Mouse (Mus musculus): ENCODE data around the gene Cacybp.

The Cacybp gene

DNA sequence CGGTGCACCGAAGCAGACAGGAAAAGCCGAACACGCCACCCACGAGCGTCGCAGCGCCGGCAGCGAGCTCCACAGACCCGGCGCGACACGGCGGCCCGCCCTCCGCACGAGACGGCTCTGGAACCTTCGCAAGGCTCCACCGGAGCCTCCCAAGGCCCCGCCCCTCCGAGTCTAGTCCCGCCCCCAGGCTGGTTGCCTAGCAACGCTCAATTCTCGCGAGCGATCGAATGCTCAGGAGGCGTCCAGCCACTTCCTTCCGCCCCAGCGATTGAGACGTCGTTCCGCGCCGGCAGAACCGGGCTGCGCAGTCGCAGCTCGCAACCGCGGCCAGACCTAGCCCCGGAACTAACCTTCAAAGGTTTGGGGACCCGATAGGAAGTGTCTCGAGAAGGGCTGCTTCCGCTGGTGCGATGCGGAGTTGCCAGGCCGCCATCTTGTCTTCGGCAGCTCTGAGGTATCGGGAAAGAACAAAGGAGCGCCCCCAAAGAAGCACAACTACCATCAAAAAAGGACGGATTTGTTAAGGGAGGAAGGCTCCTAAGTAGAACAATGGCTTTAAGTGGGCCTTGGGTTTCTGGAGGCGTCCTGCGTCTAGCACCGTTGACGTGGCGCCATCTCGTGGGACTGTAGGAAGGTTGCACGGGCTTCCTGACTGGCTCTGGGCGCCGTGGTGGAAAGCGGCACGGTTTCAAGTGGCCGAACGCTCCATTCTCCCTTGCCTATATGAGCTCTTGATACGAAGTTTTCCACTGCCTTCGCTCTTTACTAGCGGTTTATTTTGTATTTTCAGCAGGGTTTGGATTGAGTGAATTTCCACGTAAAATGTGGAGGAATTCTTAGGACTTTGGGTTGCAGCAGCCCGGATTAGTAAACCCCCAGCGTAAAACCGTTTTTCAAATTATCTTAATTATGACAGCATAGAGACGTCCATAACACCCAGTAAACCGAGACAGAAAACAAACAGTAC, at the start of gene Cacybp:
Cacybp (minus strand) TSS at position 173 of the 967 bp plus-strand sequence.
- CTCF ChIA-PET = interaction anchor here (0.5 to 1.3 kb wide), 5 partner anchors 10 to 72 kb away, joined by 3 to 13 read pairs (median 3); no protein-coding TSS in a partner anchor

DNA sequence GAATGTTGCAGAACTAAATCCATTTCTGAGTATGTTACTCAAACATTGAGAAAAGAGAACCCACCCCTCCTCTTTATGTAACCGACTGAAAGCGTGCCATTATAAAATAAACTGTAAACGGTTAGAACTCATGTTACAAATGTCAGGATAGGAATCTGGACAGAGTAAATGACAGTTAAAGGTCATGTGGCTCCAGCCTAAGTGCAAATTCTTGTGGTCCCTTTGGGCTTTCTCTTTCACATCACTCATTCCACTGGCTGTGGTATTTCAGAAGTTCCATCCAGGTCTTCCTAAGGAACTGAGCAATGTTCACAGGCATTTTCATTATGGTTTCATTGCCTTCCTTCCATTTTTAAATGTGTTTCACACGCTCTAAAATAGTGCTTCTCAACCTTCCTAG, 49.7 kb upstream of the Cacybp start:
- CTCF ChIA-PET = no interaction called here

DNA sequence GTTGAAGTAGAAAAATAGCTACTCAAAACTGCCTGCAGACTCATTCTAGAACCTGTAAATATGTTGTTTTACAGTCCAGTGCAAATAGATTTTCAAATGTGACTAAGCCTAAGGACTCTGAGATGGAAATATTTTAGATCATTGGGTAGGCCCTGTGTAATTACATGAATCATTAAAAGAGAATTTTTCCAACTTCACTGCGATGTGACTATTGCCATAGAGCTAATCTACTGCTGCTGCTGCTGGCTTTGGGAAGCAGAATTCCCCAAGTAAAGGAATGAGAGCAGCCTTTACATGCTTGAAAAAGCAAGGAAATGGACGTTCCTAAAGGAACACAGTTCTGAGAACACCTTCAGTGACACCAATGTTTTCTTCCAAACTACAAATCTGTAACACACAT, 49.2 kb upstream of the Cacybp start:
- CTCF ChIA-PET = interaction anchor here (0.7 kb wide), 1 partner anchor 45 kb away, joined by 3 read pairs; no protein-coding TSS in a partner anchor

DNA sequence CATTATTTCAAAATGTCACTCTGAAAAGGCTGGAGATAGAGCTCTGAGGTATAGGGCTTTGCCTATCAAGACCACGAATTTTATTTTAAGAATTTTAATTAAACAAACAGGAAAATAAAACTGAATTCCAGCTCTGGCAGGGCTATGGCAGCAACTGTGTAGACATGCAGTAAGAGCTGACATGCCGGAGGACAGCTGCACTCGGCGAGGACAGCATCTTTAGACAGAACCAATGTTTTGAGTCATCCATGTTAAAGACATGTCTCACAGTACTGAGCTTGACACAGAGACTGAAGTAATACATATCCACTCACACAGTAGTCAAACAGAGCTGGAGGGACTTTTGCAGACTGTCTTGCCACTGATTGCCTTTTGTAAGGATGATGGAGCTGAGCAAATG, 47.9 kb upstream of the Cacybp start:
- CTCF ChIA-PET = interaction anchor here (0.5 to 0.6 kb wide), 2 partner anchors 308 to 743 kb away, joined by 3 read pairs; no protein-coding TSS in a partner anchor

DNA sequence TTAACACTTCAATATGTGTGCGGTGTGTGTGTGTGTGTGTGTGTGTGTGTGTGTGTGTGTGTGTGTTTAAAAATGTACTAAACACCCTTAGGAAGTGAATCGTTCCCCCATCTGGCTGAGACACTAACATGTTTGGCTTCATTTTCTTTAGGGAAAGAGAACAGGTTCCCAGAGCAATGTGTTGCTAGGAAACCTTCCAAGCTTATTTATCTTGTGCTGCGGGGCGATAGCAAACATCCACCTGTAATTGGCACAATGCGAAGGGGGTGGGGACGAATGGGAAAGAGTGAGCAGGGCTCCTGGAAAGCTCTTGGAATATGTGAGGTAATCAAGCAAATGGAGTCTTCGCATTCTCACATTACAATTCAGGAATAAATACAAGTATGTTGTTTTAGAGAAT, 47.2 kb upstream of the Cacybp start:
- CTCF ChIA-PET = interaction anchor here (0.7 kb wide), 2 partner anchors 36 to 477 kb away, joined by 4 read pairs; no protein-coding TSS in a partner anchor

DNA sequence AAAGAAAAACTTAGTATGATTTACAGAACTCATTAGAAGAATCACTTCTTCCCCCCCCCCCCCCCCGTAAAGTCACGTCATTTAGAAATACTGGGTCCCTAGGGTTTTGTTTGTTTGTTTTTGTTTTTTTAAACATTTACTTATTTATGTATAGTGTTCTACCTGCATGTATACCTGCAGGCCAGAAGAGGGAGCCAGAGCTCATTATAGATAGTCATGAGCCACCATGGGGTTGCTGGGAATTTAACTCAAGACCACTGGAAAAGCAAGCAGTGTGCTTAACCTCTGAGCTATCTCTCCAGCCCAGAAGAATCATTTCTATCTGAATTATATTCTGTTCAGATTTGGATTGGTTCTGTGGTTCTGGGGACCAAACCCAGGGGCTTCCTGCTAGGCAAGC, 40.4 kb upstream of the Cacybp start:
- CTCF ChIA-PET = interaction anchor here (0.6 kb wide), 1 partner anchor 172 kb away, joined by 3 read pairs; no protein-coding TSS in a partner anchor

DNA sequence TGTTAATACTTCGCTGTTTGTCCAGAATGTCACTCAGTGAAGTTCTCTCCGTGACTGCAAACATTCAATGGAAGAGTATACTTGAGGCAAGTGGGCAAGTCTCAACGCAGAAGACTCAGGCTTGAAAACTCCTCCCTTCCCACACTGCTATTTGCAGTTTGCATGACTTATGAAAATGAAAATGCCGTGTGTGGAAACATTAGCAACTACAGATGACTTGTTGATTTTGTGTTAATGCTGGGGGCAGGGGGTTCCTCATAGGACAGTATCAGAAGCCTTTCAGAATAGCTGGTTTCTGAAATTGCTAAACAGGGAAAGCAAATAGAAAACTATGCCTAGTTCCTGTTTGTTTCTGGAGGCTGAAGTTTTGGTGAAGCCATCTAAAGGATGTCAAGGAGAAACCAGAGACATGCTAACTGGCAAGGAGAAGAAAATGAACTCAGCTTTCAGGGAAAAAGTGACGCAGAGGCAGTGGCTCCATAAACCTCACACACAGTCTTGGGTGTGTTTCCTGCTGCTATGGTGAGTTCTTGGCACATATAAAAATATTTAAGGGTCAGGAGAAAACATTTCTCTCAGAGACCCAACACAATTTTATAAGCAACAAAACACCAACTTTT, 38.8 kb upstream of the Cacybp start:
- CTCF ChIA-PET = interaction anchor here (0.5 kb wide), 1 partner anchor 102 kb away, joined by 5 read pairs; no protein-coding TSS in a partner anchor

DNA sequence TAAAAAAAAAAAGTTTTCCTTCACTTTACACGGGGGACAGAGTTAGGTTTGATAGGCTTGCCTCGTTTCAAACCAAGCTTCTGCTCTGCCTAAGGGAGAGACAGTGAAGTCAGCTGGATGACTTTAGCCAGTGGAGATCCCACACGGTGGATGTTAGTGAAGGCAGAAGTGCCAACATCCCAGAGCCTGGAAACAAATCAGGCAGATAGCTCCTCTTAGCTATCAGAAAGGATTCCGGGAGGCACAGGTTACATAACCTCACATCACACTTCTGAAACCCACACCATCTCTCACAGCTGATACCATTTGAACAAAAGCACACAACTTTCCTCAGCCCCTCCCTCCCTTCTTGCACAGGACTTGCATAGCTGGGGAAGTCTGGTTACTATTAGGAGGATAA, 38.1 kb upstream of the Cacybp start:
- CTCF ChIA-PET = no interaction called here

DNA sequence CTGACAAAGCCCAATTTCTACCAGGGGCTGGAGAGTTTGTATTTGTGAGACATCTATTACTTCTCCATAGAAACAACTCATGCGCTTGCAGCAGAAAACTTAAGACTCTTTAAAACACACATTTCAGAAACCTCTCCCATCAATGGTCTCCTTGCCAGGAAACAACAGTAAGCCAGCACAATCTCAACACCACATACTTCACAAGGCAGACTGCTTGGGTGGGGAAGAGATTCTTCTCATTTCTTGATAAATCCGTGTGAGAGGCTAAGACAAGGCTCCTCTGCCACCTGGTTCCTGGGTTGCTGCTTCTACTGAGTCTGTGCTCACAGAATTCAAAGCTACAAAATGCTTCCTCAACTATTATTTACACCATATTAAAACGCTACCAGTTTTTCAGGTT, 37.1 kb upstream of the Cacybp start:
- CTCF ChIA-PET = no interaction called here

DNA sequence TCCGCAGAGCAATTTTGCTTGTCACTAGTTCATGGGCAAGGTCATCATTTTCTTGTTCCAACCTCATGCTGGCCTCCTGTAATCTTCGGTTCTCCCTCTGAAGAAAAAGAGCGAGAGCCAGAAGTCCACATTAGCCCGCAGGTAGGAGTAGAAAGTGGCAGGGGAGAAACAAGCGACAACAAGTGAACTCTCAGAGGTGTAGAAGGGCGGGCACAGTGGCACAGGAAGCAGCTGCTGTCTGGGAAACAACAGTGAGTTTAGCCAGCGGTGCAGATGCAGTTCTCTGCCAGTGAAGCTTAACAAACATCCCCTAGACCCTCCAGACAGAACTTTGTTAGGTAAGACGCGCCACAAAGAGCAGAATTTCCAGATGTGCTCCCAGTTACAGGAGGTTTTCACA, 34.8 kb upstream of the Cacybp start:
- CTCF ChIA-PET = interaction anchor here (0.6 to 0.9 kb wide), 2 partner anchors 38 to 50 kb away, joined by 3 to 7 read pairs; no protein-coding TSS in a partner anchor

DNA sequence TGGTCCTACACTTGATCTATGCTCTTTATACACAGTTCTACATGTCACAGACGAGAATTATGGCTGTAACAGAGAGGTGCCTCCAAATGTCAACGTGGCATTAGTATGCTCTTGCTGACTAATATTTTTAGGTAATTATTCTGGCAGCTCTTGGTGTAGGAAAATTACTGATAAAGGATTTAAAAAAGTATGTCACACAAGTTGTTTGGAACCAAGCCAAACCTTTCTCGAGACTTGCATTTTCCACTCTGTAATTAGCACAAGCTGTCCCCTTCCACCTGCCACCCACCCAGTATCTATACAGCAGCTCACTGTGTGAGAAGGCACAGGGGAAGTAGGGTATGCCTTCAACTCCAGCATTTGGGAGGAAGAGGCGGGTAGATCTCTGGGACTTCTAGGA, 34.2 kb upstream of the Cacybp start:
- CTCF ChIA-PET = no interaction called here

DNA sequence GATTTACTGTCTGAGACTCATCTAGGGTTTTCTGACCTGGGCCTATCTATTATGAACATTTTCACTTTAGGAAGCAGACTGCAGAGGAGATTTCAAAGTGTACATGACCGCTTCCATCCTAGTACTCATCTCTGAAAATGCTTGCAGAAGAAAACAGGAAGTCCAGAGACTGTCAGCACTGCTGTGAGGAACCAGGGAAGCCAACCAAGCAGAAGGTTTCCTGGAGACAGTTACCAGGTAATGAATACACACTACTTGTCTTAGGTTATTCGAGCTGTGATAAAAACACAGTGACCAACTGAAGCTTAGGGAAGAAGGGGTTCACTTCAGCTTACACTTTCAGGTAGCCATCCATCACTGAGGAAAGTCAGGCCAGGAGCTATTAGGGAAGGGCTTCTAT, 33.3 kb upstream of the Cacybp start:
- CTCF ChIA-PET = no interaction called here

DNA sequence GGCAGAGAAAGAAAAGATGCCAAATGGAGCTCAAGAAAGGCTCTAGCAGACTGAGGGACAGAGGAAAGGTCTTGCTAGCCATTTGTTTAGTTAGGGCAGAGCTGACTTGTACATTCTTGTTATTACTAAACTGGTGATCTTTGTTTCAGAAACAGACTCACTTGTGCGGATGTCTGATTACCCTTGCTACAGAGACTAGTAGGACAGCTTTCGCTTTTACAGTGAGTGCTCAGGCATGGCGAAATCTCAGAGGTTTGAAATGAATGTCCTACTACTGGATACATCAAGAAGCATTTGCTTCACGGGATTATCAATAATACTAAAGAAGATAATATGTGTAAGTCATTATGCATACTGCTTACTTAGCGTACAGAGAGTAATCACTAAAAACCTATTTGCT, 32.0 kb upstream of the Cacybp start:
- CTCF ChIA-PET = interaction anchor here (0.7 kb wide), 1 partner anchor 133 kb away, joined by 3 read pairs; no protein-coding TSS in a partner anchor

DNA sequence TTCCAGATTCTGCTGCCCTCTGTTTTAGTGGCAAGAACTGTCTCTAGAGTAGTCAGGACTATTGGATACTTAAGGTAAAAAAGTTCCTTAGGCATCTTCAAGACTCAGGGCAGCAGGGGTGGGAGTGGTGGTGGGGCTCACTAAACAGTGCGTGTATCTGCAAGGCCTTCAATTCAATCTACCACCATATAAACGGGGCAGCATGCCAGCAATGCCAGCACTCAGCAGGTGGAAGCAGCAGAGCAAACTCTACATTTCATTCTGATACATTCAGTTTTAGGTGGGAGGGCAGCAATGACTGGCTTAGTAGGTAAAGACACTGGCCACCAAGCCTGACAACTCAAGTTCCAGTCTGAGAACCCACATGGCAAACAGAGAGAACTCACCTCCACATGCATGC, 27.4 kb upstream of the Cacybp start:
- CTCF ChIA-PET = no interaction called here

DNA sequence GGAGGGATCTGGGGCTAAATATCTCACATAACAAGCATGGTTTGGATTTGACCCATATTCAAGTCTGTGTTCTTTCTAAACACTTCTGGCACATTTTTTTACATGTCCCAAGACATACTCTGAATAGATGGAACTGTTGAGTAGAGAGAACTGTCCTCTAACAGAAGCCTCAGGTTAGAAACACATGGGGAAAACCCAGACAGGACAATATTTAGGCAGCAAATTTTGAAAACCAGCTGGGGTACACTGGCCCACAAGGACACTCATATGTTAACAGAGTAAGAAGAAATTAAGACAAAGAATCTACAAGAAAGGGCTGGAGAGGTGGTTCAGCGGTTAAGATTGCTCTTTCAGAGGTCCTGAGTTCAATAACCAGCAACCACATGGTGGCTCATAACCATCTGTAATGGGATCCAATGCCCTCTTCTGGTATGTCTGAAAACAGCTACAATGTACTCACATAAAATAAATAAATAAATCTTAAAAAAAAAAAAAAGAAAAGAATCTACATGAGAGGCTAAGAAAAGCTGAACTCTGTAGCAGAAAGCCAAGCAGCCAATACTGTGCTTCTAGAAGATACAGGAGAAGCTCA, 26.3 kb upstream of the Cacybp start:
- CTCF ChIA-PET = interaction anchor here (0.7 kb wide), 1 partner anchor 995 kb away, joined by 6 read pairs; no protein-coding TSS in a partner anchor

DNA sequence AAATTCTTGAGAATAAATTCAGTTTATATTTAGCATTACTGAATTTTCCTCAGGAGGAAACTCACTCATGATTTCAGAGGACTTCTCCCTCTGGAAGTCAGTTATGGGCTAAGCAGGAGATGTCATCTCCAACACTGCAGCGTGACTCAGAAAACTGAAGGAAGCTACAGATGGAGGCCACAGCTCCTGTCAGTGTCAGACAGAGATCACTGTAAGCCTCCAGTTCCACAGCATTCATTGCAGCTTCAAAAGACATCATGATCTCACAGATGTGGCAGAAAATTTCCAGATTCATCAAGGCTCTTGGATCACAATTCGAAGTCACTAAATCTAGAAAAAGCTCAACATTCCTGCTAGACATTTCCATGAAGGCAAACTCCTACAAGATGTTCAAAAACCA, 25.3 kb upstream of the Cacybp start:
- CTCF ChIA-PET = interaction anchor here (0.7 kb wide), 1 partner anchor 996 kb away, joined by 6 read pairs; no protein-coding TSS in a partner anchor

DNA sequence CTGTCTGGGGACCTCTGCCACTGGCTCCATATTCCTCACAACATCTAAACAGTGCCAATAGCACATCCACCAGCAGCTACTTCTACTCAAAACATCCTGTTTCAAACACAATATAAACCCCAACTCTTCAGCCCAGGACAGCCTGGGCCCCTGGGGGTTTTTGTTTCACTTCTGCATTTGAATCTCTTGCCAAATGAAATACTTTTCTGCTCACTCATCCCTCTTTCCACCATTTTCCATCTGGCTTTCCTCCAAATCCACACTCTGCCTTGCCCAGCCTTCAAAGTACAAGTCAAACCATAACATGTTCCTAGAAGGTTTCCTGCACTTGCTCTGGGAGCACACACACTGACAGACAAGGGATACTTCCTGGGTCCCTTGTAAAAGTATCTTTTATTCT, 21.2 kb upstream of the Cacybp start:
- CTCF ChIA-PET = no interaction called here

DNA sequence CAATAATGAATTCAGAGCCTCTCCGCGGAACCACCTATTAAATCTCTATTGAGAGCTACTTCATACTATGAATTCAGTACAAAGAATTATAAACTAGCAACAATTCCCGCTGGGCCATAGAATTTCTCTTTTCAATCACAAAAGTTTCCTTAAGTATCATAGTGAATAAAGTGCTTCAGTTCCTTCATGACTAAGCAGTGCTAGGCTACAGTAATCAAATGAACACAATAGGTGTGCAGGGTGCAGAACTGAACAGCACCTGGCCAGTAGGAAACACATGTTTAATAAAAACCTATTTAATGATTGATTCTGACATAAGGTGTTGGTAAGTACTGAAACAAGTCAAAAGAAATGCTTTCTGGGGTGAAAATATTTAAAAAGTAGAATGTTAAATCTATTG, 19.4 kb upstream of the Cacybp start:
- CTCF ChIA-PET = no interaction called here

DNA sequence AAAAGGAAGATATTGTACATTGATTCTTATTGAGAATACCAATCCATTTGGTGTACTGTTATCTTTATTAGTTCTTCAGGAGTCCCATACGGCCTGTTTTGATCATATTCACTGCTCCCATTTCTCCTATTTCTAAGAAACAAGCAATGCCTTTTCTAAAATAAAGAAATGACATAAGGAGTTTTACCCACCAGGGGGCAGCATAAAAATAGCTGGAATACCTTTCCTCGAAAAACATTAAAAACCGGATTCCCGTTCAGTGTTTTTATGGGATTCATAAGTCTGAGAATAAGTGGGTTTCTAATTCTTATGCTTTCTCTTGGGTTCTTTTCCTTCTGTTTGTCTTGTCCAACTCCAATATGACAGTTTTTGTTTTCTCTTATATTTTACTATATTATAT, 18.3 kb upstream of the Cacybp start:
- CTCF ChIA-PET = no interaction called here

DNA sequence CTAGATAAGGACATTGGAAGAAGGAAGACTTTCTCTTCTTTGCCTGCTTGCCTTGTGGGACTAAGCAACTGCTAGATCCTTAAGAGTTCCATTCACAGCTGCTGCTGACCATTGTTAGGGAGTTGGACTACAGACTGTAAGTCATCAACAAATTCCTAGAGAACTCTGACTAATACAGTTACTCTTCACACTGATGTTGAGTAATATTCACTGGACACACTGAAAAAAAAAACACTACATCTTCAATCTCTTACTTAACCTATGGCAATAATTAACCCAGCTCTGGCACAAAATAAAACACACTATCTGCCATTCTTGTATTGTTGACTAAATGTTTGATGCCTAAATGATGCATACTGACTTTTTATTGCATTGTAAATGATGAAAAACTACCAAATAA, 15.2 kb upstream of the Cacybp start:
- CTCF ChIA-PET = no interaction called here

DNA sequence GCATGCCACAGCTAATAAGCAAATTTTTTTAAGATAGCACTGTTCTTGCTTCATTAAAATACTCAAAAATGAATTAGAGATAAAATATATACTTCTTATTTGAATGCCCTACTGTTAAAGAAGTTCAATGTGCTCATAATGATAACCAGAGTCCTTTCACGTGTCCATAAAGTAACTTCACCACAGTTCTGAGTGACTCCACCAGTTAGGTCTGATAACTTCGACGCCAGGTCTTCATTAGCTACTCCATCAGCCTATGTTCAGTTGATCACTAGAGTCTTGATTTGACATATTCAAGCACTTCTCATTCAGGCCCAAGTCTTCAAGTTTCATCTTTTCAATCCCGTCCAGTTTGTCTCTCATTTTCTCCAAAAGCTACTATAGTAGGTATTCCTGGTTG, 14.5 kb upstream of the Cacybp start:
- CTCF ChIA-PET = no interaction called here

DNA sequence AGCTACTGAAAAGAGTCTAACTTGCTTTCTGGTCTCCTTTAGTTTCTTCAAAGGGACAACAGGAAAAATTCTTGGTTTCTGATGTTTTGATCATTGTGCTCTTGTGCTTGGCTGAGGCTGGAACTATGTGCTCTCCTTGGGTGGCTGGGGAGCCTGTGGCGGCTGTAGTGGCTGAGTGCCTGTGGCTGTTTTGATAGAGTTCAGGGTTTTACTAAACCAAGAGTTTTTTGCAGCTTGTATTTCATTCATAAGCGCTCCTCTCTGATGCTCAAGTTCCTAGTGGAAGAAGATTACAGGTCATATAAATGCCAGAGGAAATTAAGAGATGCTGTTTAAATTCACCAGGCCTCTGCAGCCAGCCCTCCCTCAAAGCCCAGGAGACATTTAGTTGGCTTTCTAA, 11.4 kb upstream of the Cacybp start:
- CTCF ChIA-PET = no interaction called here

Measured in spleen, embryonic (tissue).